Mouse (Mus musculus) WW6 (cell line): Measurements from ENCODE around the gene Padi3.

Experiments
- DNase-seq: peaks from one replicate; pipeline ENCODE4 v3.0.0-alpha.2; 2013; ENCODE audit warnings: low read depth, low spot score

Gene Padi3

GRCm38 (mm10) chr4:140810458-140811260, at the start of gene Padi3:
TSS of gene Padi3 (minus strand) at chr4:140810648.
- no peak for DNase-seq

GRCm38 (mm10) chr4:140859291-140859690, 48.8 kb upstream of the Padi3 start:
- DNase-seq, result no peak

GRCm38 (mm10) chr4:140857813-140858212, 47.4 kb upstream of the Padi3 start:
- no peak for DNase-seq

- no peak for DNase-seq
Observed at GRCm38 (mm10) chr4:140857041-140857440, 46.6 kb upstream of the Padi3 start.

- no peak for DNase-seq
Observed at GRCm38 (mm10) chr4:140855151-140855550, 44.7 kb upstream of the Padi3 start.

- DNase-seq, result no peak
Observed at GRCm38 (mm10) chr4:140854455-140854864, 44.0 kb upstream of the Padi3 start.

GRCm38 (mm10) chr4:140853626-140854025, 43.2 kb upstream of the Padi3 start:
- no peak for DNase-seq

- no peak for DNase-seq
Observed at GRCm38 (mm10) chr4:140849310-140849709, 38.9 kb upstream of the Padi3 start.

GRCm38 (mm10) chr4:140845666-140846065, 35.2 kb upstream of the Padi3 start, which contains the start of gene Padi1:
TSS of gene Padi1 (minus strand) at chr4:140845778.
- no peak for DNase-seq

GRCm38 (mm10) chr4:140844991-140845390, 34.5 kb upstream of the Padi3 start:
- DNase-seq, result no peak

GRCm38 (mm10) chr4:140843670-140844280, 33.3 kb upstream of the Padi3 start:
- no peak for DNase-seq

GRCm38 (mm10) chr4:140842909-140843308, 32.5 kb upstream of the Padi3 start:
- no peak for DNase-seq

- DNase-seq, result peak; percentile 60
Observed at GRCm38 (mm10) chr4:140837879-140838278, 27.4 kb upstream of the Padi3 start.

- DNase-seq, result no peak
Observed at GRCm38 (mm10) chr4:140836208-140836866, 25.9 kb upstream of the Padi3 start.

- peak; percentile 64 for DNase-seq
Observed at GRCm38 (mm10) chr4:140835682-140836081, 25.2 kb upstream of the Padi3 start.

- DNase-seq, result no peak
Observed at GRCm38 (mm10) chr4:140834327-140834934, 24.0 kb upstream of the Padi3 start.

- DNase-seq, result no peak
Observed at GRCm38 (mm10) chr4:140832821-140833220, 22.4 kb upstream of the Padi3 start.

GRCm38 (mm10) chr4:140831808-140832207, 21.4 kb upstream of the Padi3 start:
- DNase-seq, result no peak

GRCm38 (mm10) chr4:140827237-140827636, 16.8 kb upstream of the Padi3 start:
- DNase-seq, result no peak

- DNase-seq, result no peak
Observed at GRCm38 (mm10) chr4:140825942-140826341, 15.5 kb upstream of the Padi3 start.

- DNase-seq, result no peak
Observed at GRCm38 (mm10) chr4:140821988-140822387, 11.5 kb upstream of the Padi3 start.

GRCm38 (mm10) chr4:140817413-140817812, 7.0 kb upstream of the Padi3 start:
- DNase-seq, result no peak
